Mouse (Mus musculus): ENCODE measurements around the gene Myo19.

GRCm38 (mm10) chr11:84932261-84932660, 52.3 kb downstream of the Myo19 start:
- no peak for TF ChIP-seq CTCF (IDR thresholded peaks at IDR 0.05; ENCODE audit: control insufficient read depth, insufficient read depth, insufficient replicate concordance, low read depth, low read length)
- TF ChIP-seq POLR2A (IDR thresholded peaks at IDR 0.05; ENCODE audit: control insufficient read depth, low read depth, low read length): no peak
